Mouse (Mus musculus): ENCODE data around the gene Tenm4. TPM values are rescaled to one million over a fixed set of nuclear protein-coding genes. Genes with fewer than 3 reads are reported as not detected.

The Tenm4 gene
- total RNA-seq, 1 experiment: 38.9 TPM

DNA sequence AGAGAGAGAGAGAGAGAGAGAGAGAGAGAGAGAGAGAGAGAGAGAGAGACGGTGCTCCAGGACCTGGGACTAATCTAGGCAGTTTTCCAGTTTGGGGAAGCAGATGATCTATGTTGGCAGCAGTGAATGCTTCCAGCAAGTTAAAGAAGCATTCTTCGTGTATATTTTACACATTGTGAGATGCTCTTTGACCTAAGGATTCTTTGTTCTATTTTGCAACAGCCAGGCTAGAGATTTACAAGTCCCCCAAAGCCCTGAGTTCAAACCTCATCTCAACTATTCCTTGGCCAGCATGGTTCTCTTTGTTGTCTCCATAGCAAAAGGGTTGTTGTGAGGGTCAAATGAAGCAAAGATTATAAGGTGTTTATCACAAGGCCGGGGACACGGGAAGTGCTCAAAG lies 29.2 kb upstream of the Tenm4 start:
- H3K9ac ChIP-seq (ENCODE audit: insufficient read depth, low read depth, low read length, poor library complexity, severe bottlenecking): no peak overlapping the region
- TF ChIP-seq HCFC1 (IDR thresholded peaks at IDR 0.05; ENCODE audit: borderline replicate concordance, insufficient read depth, low read length) (no peak), CHD2 (IDR thresholded peaks at IDR 0.05; ENCODE audit: low read depth, low read length) (no peak), ZC3H11A (IDR thresholded peaks at IDR 0.05; ENCODE audit: borderline replicate concordance, low read depth, low read length) (no peak), ZNF384 (IDR thresholded peaks at IDR 0.05; ENCODE audit: low read depth, low read length) (no peak), MAFK (IDR thresholded peaks at IDR 0.05; ENCODE audit: insufficient read depth, low read depth, low read length) (no peak)
- in situ Hi-C loops (cut with MboI; ENCODE audit: low sequenced_read_pairs in 2 of 2, unreplicated experiment in 2 of 2): no loop called here

DNA sequence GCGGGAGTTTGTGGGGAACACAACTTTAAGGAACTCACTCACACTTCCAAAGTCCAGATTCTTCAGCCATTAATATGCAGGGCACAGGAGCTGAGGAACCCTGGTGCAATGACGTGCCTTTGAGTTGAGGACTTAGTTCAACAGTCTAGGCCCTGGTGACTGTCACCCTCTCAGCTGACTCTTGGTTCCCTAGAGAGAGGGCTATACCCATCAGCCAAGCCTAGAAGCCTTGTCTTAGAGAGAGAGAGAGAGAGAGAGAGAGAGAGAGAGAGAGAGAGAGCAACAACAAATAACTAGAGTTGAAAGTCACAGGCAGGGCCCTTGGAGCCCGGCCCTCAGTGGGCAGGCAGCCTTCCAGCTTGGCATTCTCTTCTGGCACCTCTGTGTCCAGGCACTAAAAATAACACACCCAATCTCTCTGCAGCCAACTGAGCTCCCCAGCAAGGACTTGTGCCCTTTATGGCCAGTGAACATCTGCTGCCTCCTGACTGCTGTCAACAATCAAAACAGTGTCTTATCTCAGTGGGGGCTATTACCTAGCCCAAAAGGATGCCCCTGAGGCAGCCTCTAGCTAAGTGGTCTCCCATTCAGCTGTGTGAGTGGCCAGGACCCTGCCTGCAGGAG lies 28.0 kb upstream of the Tenm4 start:
- H3K27ac ChIP-seq (ENCODE audit: insufficient read depth, low read depth, low read length, poor library complexity, severe bottlenecking): no peak overlapping the region
- no peaks in the 10 kb centered on the region for H3K4me1 ChIP-seq (ENCODE audit: control insufficient read depth in 2 of 2, insufficient read depth in 2 of 2, low read length in 2 of 2, poor library complexity in 1 of 2)
- TF ChIP-seq ZC3H11A (IDR thresholded peaks at IDR 0.05; ENCODE audit: borderline replicate concordance, low read depth, low read length) (no peak), MAFK (IDR thresholded peaks at IDR 0.05; ENCODE audit: insufficient read depth, low read depth, low read length) (no peak), HCFC1 (IDR thresholded peaks at IDR 0.05; ENCODE audit: borderline replicate concordance, insufficient read depth, low read length) (no peak), ZNF384 (IDR thresholded peaks at IDR 0.05; ENCODE audit: low read depth, low read length) (no peak), CHD2 (IDR thresholded peaks at IDR 0.05; ENCODE audit: low read depth, low read length) (no peak)
- H3K4me3 ChIP-seq (ENCODE audit: insufficient read depth in 1 of 2, low read depth in 1 of 2, low read length in 2 of 2, poor library complexity in 1 of 2, severe bottlenecking in 1 of 2): no peak overlapping the region
- H3K36me3 ChIP-seq (ENCODE audit: control insufficient read depth, insufficient read depth, low read length, poor library complexity, severe bottlenecking): no peaks in the 10 kb centered on the region
- in situ Hi-C loops (cut with MboI; ENCODE audit: low sequenced_read_pairs in 2 of 2, unreplicated experiment in 2 of 2): no loop called here
- DNase-seq (ENCODE audit: low read depth, low spot score): no peak
- H3K9me3 ChIP-seq (ENCODE audit: control insufficient read depth, insufficient read depth, low read depth, low read length): no peaks in the 10 kb centered on the region
- H3K9ac ChIP-seq (ENCODE audit: insufficient read depth, low read depth, low read length, poor library complexity, severe bottlenecking): no peak overlapping the region

More for the DNA sequence above, 29.2 kb upstream of the Tenm4 start:
- Histone ChIP-seq H3K36me3 (ENCODE audit: control insufficient read depth, insufficient read depth, low read length, poor library complexity, severe bottlenecking) (no peaks in the 10 kb centered on the region), H3K27ac (ENCODE audit: insufficient read depth, low read depth, low read length, poor library complexity, severe bottlenecking) (no peak overlapping the region), H3K4me3 (ENCODE audit: insufficient read depth in 1 of 2, low read depth in 1 of 2, low read length in 2 of 2, poor library complexity in 1 of 2, severe bottlenecking in 1 of 2) (no peak overlapping the region), H3K9me3 (ENCODE audit: control insufficient read depth, insufficient read depth, low read depth, low read length) (no peaks in the 10 kb centered on the region), H3K4me1 (ENCODE audit: control insufficient read depth in 2 of 2, insufficient read depth in 2 of 2, low read length in 2 of 2, poor library complexity in 1 of 2) (no peaks in the 10 kb centered on the region)
- DNase-seq (ENCODE audit: low read depth, low spot score): no peak

DNA sequence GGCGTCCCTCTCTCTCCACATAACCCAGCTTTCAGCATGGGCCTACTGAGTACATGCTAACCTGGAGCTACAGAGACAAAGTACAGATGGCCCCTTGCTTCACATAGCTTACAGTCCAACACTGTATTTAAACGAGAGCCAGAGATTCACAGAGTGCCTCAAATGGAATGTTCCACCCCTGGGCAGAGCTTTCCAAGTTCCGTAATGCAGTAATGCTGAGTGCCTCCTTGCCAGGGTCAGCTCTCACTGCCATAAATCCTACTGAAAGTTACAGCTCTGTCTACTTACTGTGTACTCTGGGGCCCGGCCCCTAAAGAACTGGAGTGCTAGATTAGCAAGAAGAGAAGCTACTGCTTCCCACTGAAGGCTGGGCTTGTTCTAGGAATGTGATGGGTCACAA lies 23.6 kb upstream of the Tenm4 start:
- TF ChIP-seq MAFK (IDR thresholded peaks at IDR 0.05; ENCODE audit: insufficient read depth, low read depth, low read length): no peak
- no peak for TF ChIP-seq ZNF384 (IDR thresholded peaks at IDR 0.05; ENCODE audit: low read depth, low read length)
- no peak for TF ChIP-seq CHD2 (IDR thresholded peaks at IDR 0.05; ENCODE audit: low read depth, low read length)
- no peak for TF ChIP-seq ZC3H11A (IDR thresholded peaks at IDR 0.05; ENCODE audit: borderline replicate concordance, low read depth, low read length)
- no peak for TF ChIP-seq HCFC1 (IDR thresholded peaks at IDR 0.05; ENCODE audit: borderline replicate concordance, insufficient read depth, low read length)
- DNase-seq (ENCODE audit: low read depth, low spot score): no peak

DNA sequence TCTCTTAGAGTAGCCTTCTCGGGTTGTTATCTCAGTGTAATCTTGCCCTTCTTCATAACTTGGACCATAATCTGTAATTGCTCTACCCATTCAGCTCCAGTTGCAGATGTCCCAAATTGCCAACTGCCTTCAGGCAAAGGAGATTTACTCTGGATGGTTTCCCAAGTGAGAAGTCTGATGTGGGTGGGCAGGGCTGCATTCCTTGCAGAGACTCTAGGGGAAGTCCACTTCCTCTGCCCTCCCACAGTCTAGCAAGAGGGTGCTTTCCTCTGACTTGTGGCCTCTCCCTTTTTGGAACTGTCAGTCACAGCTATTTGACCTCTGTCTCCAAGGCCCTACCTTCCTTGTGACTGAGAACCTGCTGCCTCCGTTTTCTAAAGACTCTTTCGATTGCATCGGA lies 22.9 kb upstream of the Tenm4 start:
- H3K9me3 ChIP-seq (ENCODE audit: control insufficient read depth, insufficient read depth, low read depth, low read length): no peaks in the 10 kb centered on the region
- H3K4me3 ChIP-seq (ENCODE audit: insufficient read depth in 1 of 2, low read depth in 1 of 2, low read length in 2 of 2, poor library complexity in 1 of 2, severe bottlenecking in 1 of 2): no peak overlapping the region
- in situ Hi-C loops (cut with MboI; ENCODE audit: low sequenced_read_pairs in 2 of 2, unreplicated experiment in 2 of 2): no loop called here
- DNase-seq (ENCODE audit: low read depth, low spot score): no peak
- H3K36me3 ChIP-seq (ENCODE audit: control insufficient read depth, insufficient read depth, low read length, poor library complexity, severe bottlenecking): no peaks in the 10 kb centered on the region
- H3K27ac ChIP-seq (ENCODE audit: insufficient read depth, low read depth, low read length, poor library complexity, severe bottlenecking): no peak overlapping the region
- peaks cover 0 to 2% of the 10 kb centered on the region in 2 experiments; a peak in 1 of 4 replicates for H3K4me1 ChIP-seq (ENCODE audit: control insufficient read depth in 2 of 2, insufficient read depth in 2 of 2, low read length in 2 of 2, poor library complexity in 1 of 2)
- no peak overlapping the region for H3K9ac ChIP-seq (ENCODE audit: insufficient read depth, low read depth, low read length, poor library complexity, severe bottlenecking)
- TF ChIP-seq MAFK (IDR thresholded peaks at IDR 0.05; ENCODE audit: insufficient read depth, low read depth, low read length) (no peak), HCFC1 (IDR thresholded peaks at IDR 0.05; ENCODE audit: borderline replicate concordance, insufficient read depth, low read length) (no peak), CHD2 (IDR thresholded peaks at IDR 0.05; ENCODE audit: low read depth, low read length) (no peak), ZNF384 (IDR thresholded peaks at IDR 0.05; ENCODE audit: low read depth, low read length) (no peak), ZC3H11A (IDR thresholded peaks at IDR 0.05; ENCODE audit: borderline replicate concordance, low read depth, low read length) (no peak)

More for the DNA sequence above, 23.6 kb upstream of the Tenm4 start:
- no peak overlapping the region for H3K9ac ChIP-seq (ENCODE audit: insufficient read depth, low read depth, low read length, poor library complexity, severe bottlenecking)
- in situ Hi-C loops (cut with MboI; ENCODE audit: low sequenced_read_pairs in 2 of 2, unreplicated experiment in 2 of 2): no loop called here
- H3K4me1 ChIP-seq (ENCODE audit: control insufficient read depth in 2 of 2, insufficient read depth in 2 of 2, low read length in 2 of 2, poor library complexity in 1 of 2): peaks cover 0 to 2% of the 10 kb centered on the region in 2 experiments; a peak in 1 of 4 replicates
- H3K9me3 ChIP-seq (ENCODE audit: control insufficient read depth, insufficient read depth, low read depth, low read length): no peaks in the 10 kb centered on the region
- H3K4me3 ChIP-seq (ENCODE audit: insufficient read depth in 1 of 2, low read depth in 1 of 2, low read length in 2 of 2, poor library complexity in 1 of 2, severe bottlenecking in 1 of 2): no peak overlapping the region
- no peaks in the 10 kb centered on the region for H3K36me3 ChIP-seq (ENCODE audit: control insufficient read depth, insufficient read depth, low read length, poor library complexity, severe bottlenecking)
- H3K27ac ChIP-seq (ENCODE audit: insufficient read depth, low read depth, low read length, poor library complexity, severe bottlenecking): no peak overlapping the region
